Mouse (Mus musculus) embryo, embryonic 11 days (tissue): ENCODE results near the gene Thbs2.

Source experiments
- DNase-seq: peaks from one replicate; pipeline ENCODE4 v3.0.0-alpha.2; 2015

Gene Thbs2

DNA sequence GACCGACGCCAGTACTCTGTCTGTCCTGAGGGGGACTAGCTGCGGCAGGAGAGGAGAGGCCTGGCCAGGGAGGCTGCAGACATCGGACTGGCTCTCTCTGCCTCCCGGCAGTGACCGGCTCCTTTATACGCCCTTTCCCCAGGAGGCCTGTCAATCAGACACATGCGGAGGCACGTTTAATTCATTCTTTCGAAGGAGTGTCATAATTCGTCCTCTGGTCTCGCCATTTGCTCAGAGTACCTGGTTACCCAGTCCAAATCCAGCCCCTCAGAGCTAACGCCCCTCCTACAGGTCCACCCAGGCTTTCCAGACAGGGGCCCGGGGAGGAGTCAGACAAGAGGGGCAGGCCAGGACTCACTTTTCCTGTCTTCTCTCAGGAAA is at the start of gene Thbs2:
TSS of gene Thbs2 (minus strand) at position 242 of the 381 bp plus-strand sequence.
- DNase-seq, result peak; percentile 63

DNA sequence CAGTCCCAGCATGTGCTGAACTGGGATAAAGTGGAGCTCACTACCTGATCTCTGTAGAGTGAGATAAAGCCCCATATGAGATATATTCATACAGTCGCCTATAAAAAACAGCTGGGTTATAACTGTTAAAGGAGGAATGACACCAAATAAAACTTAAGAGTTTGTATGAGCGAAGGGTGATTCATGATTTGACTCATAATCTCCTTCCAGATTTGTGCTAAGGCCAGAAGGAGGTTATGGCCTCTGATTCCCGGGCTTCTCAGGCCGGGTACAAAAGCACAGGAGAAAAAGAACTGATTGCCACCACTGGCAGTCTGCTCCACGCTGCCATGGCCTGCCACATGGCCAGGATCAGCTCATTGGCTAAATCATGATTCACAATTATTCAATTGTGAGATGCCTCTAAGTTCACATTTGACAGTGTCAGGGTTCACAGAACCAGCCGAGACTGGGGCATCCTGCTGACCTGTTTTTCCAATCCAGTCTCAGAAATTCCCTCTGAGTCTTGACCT is 41.5 kb upstream of the Thbs2 start:
- no peak for DNase-seq

DNA sequence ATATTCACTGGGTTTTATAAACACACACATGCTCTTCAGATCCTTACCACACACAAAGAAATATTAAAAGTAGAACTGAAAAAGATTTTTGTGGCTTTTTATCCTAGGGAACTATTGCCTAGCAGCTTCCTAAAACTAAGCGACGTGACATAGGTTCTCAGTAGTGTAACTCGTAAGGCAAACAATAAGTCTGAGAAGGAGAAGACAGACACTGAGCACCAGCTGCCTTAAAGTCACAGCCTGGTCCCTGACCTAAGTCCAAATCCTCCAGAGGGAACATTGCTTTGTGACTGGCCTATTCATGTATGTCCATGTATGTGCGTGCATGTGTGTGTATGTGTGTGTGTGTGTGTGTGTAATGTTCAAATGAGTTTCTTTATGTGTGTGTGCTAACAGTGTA is 40.3 kb upstream of the Thbs2 start:
- no peak for DNase-seq

DNA sequence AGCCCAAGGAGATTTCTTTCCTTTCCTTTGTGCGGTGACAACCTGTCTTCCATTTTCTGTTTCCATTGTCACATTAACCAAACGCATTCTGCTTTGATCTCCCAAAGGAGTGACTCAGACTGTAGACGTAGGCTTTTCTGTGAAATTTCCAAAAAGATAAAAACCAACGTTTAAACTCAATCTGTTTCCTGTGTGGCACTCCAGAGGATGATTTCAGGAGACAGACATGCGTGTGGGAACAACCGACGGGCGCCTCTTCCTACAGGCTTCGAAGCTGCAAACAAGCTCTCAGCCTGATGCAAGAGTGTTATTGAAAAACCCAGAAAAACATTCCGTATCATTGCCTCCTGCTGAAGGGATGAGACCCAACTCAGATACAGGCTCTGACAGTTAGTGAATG is 39.9 kb upstream of the Thbs2 start:
- DNase-seq, result no peak

DNA sequence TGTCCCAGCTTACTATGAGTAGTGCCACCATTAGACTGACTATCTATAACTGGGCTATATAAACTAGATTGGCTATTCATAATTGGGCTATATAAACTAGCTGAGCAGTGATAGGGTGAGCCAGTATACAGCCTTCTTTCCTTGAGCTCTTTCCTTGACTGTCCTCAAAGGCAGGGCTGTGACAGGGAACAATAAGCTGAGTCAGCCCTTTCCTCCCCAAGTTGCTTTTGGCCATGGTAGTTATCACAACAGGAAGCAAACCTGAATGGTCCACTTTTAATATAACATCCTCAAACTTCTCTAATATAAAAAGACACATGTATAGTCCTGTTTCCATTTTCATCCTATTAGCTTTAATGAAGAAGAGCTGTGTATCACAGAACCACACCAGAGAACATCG is 39.0 kb upstream of the Thbs2 start:
- DNase-seq, result no peak

DNA sequence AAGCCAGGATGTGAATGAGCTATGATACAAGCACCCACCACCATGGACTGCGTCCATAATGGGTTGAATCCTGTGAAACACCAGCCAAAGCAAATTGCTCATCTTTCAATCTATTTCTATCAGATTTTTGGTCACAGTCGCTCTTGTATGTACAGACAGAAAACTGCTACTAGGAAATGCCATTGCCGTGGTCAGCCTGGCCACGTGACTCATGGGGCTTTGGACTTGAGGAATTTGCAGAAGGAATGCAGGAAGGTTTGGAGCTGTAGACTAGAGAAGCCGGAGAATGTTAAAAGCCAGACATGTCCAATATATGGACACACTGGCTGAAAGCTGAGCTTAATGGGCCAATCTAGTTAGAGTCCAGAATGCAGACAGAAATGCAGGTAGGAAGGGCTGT is 36.6 kb upstream of the Thbs2 start:
- DNase-seq, result no peak

DNA sequence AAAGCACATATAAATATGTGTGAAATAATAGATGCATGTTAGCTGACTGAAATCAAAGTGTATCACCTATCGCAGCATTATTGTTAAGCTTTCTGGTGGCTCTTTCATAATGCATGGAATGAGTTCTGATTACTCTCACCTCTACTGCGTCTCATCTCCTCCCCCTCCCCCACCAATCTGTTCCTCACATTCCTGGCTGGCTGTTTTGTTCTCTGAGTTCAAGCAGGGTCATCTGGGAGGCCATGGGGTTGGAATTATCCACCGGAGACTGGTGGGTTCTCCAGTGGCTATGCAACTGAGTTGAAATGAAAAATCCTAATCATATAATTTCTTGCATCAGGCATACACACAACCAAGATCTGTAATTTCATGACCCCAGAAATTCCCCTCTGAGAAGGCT is 33.4 kb upstream of the Thbs2 start:
- peak; percentile 50 for DNase-seq

DNA sequence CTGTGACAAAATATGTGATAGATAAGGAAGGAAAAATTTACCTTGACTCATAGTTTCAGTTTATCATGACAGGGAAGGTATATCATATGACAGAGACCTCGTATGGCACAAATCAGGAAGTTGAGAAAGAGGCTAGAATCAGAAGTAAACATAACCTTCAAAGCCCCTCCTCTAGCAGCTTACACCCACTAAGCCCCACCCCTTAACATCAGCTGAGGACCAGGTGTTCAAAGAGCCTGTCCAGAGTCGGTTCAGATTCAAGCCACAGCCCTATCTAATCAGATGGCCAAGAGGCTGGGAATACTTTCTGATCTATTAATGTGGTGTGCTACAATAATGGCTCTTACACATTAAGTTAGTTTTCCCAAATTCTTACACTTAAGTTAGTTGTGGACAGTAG is 30.8 kb upstream of the Thbs2 start:
- DNase-seq, result no peak

DNA sequence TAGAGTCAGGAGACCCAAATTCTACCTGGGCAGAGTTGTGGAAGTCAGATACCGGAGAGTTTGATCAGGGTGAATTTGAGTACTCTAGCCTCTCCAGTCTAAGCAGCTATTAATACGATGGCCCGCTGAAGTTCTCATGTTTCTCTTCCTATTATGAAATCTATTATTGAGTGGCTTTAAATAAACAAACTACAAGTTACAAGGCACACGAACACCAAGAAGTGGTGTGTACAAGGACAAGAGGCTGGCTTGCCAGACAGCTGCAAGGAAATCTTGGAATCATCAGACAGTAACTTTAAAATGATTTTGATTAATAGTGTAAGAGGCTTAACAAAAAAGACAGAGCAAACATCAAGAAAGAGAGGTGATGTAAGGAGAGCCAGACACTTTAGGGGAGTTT is 27.3 kb upstream of the Thbs2 start:
- no peak for DNase-seq

DNA sequence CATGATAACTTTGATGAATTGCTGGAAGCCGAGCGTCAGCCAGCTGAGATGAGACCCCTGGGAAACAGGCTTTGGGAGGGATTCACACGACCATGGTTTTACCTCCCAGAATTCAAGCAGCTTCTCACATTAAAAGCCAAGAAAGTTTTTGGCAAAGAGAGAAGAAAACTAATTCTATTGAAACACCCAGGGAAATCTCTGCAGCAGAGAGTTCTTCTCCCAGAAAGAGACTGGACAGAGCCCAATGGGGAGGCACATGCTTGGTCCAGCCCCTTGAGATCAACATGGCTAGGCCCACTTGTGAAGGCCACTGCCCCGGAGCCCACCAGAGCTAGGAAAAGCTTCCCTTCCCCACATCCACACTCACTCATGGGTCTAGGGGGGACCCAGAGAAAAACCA is 26.9 kb upstream of the Thbs2 start:
- DNase-seq, result no peak

DNA sequence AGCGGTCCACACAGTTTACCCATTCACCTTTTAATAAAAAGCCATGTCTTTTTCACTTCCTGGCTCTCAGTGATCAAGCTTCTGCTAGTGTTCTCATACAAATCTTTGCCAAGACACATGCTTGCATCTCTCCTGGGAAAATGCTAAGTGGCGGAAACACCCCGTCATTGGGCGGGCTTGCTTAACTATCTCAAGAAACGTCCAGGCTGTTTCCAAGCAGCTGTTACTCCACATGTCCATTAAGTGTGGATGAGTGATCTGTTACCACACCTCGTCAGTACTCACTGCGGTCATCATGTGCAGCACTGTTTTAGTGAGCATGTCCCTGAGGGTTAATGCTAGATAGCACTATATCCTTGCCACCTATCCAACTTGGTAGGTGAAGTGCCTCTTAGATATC is 26.2 kb upstream of the Thbs2 start:
- DNase-seq, result no peak

DNA sequence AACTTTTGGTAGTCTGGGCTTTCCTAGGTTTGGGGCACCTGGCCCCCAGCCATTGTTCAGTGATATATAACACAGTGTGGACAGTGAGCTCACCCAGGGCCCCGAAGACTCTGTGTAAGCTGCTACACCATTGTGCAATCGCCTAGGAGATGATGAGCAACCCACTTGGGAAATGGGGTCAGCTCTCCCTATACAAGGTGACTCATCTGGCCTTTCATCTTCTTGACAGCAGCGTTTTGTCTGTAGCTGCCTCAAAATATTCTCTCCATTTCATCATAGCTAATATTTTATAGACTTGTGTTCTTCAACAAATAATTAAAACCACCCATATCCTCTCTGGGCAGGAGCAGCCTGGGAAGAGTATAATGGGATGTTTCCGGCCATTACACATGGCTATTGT is 24.8 kb upstream of the Thbs2 start:
- peak; percentile 33 for DNase-seq

DNA sequence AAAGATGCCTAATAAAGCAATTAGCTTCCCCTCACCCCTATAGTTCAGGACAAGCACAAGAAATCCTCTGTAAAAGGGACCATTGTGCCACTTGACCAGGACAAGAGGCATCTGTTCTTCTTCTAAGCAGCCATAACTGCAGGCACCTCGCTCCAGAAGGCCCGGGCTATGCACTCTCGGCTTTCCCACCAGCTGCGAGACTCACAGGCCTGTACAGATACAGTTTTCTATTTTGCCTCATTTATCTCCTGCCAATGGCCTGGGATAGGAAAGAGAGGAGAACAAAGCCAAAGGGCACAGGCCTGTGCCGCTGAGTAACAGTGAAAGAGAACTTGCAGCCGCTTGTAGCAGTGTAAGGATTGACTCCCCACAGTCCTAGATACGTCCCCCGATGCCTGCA is 20.7 kb upstream of the Thbs2 start:
- DNase-seq, result peak; percentile 19

DNA sequence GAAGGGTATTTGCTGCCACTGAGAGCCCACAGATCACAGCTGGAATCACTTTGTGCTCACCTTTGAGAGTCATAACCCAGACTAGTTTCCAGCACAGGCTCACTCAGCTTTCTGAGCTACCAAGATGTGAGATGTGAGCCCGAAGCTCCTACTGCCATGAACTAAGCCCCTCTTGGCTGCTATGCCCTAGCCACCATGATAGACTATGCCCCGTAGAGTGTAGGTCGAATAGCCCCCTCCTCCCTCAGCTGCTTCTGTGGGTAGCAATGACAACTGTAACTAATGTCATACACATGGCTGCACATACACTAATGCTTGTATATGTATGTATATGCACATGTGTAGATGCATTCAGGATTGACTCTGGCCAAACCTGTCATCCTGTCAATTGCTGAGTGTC is 20.3 kb upstream of the Thbs2 start:
- no peak for DNase-seq

DNA sequence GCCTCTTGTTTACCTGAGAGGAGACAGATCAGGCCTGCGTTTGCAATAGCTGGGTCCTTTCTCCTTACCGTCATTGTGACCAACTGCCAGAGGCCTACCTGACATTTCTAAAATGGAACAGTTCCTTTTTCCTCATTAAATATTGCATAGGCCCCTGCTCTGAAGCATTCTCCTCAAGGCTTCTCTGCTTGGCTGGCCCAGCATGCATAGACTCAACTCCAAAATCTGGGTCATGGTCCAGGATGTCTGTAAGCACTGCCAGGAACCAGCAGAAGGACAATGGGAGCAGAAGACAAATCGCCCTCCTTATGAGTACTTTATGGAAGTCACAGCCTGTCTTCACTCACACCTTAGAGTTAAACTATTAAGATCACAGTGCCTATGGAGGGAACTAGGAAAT is 17.7 kb upstream of the Thbs2 start:
- DNase-seq, result no peak

DNA sequence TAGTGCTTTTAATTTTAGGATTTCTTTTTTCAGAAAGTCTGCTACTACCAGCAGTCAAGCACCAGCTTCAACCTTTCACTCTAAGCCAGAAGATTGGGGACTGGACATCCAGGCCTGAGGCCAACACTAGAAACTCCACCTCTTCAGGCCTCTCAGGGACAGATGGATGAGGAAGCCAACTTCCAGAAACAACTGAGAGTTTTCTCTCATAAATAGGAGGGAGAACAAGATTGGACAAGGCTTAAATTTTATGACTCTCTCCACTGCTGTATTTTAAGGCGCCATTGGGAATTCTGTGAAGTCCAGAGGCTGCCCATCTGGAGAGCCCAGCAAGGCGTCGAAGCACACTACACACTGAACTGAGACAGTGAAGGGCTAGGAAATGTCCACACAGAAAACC is 17.0 kb upstream of the Thbs2 start:
- DNase-seq, result no peak

DNA sequence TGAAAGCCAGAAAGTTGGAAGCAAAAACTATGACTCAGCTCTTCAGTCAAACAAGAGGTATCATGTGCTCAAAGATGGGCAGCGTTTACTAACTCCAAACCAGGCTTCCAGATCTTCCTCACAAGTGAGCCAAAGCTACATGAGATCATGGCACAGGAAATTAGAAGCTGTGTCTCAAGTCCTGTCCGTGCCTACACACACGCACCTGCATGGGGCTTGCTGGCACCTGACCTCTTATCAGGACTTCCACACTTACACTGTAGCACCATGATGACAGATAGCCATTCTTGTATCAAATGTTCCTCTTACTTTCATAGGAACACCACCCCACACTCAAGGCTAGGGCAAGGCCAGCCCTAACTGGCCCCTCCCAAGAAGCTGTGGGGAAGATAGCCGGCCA is 12.0 kb upstream of the Thbs2 start:
- DNase-seq, result no peak

DNA sequence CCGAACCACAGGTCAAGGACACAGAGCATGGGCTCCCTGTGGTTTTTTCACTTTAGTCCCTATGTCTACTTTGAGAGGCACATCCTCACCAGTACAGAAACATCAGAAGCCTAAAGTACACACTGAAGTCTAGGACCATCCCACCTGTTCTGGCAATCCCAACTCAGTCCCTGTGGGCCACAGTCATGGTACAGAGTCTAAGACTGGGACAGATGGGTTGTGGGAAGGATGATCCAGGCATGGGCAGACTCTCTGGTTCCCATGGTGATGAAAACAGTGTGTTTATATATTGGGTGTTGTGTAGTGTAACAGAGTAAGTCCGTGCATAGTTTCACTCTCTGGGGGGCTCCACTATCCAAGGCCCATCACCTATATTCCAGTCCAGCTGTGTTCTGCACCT is 11.4 kb upstream of the Thbs2 start:
- DNase-seq, result no peak

DNA sequence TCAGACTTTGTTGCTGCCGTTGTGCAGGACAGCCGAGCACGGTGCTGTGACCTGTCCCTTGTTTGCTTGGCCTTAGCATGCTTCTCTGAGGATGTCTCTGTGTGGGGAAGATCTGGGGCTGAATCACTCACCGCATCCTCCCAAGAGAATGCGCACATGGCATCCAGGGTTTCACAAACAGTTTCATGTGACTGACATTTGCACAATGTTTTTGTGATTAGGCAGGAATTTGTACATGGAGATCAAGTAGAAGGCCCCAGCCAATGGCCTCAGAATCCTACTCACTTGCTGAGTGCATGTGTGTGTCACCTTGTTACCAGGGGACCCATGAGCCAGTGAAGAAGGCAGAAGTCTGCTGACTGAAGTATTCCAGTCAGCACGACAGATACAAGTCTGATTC is 9.7 kb upstream of the Thbs2 start:
- no peak for DNase-seq

DNA sequence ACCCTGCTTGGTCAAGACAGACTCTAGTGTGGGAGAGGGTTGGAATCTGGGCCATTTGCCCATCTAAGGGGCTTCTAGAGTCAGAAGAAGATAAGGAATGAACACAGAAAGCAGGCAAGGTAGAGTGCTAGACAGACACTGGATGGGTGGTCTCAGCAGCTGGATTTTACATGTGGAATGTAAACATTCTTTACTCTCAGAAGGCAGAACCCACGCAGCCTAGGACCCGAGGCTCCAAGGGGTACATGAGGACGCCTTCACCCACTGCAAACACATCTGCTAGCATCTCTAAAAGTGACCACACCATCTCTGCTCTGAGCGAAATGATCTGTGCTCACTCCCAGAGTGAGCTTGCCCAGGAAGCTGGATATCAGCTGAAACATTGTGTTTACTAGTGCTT is 9.2 kb upstream of the Thbs2 start:
- no peak for DNase-seq

DNA sequence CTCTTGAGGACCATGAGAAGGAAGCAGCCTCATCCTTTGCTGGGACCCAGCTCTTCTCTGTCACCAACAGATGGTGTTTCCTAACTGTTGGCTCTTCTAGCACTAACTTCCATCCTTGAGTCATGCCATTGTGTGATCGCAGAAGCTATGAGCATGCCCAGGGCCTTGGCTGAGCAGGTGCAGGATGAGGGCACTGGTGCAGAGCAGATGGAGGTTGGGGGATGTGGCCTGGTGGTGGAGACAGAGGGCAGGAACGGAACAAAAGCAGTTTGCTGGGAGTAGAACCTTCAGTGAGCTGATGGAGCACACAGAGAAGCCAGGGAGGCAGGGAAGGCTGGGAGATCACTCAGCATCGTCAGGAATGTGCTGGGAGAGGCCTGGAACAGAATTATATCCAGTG is 8.7 kb upstream of the Thbs2 start:
- no peak for DNase-seq

DNA sequence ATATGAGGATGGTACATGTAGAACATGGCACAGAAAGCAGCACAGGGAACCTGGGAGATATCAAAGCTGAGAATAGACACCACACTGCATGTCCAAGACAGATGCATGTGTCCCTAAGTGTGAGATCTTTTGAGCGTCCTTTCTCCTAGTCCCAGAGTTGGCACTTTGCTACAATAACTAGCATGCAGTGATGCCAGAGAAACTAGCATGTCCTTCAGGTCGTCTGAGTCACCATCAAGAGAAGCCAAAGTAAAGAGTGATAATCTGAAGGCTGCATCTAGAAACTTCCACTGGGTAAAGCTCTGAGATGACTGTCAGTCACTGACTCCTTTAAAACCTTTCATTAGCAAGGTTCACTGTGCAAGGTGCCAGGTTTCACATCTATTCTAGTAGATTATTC is 7.9 kb upstream of the Thbs2 start:
- DNase-seq, result no peak

DNA sequence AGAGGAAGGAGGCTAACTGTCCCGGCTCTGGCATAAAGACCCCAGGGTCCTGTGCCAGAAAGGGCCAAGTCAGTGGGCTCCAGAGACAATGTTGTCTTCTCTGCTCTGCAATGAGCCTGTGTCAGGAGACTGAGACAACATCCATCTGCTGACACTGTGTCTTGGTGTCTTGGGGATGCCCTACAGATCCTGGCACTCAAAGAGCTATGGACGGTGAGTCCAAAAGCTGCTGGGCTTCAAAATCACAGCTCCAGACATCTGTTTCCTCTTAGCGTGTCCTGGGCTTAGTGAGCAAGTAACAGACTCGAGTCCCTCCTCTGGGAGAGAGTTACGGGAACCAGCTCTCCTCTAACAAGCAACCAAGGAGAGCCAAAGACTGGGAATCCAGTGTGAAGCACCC is 6.2 kb upstream of the Thbs2 start:
- peak; percentile 37 for DNase-seq

DNA sequence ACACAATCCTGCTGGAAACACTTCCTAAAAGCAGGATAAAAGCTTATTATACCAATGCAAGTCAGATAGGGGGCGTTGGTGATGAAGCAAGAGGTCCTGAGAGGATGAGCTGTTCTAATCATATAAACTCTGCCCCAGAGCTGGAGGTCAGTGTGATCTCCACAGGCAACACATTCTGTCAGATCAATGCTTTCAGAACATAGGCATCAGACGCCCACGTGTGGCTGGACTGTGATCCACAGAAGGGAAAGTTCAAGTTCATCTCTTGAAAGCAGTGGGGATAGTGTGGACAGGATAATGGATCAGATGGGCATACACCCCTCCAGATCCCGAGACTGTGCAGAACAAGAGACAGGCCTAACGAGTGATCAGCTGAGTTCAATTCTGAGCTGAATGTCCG is 4.2 kb upstream of the Thbs2 start:
- no peak for DNase-seq

DNA sequence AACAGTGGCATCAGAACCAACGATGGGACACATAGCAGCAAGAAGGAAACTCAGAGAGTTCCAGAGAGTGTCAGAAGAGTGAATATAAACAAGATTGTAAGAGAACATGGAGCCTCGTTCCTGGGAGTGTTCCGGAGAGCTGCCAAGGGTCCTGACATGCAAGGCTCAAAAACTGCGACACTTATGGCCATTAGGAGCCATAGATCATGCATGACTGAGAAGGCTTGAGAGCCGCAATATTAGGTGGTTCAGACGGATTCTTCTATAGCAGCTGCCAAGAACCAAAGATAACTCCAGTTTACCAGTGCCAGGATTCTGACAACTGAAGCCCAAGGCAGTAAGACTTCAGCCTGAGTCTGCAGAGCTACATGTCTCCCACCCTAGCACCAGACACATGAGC is 3.1 kb upstream of the Thbs2 start:
- DNase-seq, result no peak

DNA sequence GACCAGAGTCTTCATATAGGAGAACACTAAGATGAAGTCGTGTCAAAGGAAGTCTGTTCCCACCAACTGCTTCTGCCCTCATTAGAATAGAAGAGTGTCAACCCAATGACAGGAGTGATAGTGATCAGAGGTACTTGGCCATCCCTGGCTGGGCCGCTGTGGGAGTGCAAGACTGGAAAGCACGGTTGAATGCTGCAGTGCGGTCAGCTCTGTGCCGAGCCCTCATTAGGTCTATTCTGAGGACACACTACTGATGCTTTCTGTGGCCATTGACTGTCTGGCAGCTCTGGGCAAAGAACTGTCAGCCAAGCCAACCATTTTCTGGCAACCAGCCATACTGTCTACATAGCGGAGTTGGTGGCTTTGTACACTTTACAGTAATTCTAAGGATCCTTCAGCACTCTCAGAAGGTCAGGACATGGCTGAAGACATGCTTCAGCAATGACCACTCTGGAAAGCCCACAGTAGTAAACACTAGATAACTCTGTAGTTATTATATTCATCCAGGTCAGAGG is 2.3 kb upstream of the Thbs2 start:
- DNase-seq, result no peak
